Mouse (Mus musculus): ENCODE measurements around the gene Rps26. TPM values are rescaled to one million over a fixed set of nuclear protein-coding genes. Genes with fewer than 3 reads are reported as not detected.

Gene Rps26
- 100 to 1,000 TPM; 246 to 289 TPM for total RNA-seq (2021)

DNA sequence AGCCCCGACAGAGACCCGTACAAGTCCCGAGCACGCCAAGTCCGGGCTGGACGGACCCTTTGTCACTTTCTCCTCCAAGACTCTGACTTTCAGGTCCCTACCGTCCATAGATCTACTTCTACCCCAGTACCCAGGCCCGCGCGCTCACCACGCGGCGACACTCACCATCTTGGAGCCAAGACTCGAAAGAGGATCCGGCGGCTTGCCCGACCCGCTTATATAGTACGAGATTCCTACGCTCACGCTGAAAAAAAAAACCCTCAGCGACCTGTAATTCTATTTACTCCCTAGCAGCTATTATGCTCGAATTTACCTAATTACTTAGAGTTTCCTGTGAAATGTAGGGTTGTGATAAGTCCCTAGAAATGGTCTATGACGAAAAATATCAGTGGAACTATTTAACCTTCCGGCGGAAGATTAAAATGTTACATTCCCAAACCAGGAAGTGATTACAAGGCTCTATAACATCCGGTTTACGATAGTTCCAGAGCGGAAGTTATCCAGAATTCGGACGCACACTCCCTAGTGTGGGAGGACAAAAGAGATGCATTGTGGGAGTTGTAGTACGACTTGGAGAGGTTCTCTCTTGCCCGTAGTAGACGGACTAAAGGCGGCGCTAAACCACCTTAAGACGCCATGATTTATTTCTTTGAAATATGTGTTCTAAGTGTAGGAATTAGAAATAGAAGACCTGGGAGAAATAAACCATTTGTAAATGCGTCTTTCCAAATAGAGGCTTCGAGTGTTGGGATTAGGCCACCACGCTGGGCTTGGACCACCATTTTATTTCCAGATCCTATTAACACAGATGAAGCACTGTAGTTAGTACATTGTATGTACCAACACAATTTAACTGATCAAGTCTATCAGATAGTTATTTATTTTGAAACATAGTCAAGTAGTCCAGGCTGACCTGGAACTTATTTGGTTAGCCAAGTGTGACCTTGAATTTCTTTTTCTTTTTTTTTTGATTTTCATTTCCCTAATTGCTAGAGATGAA lies at the start of gene Rps26:
TSS of gene Rps26 (minus strand) at position 437 of the 1,000 bp plus-strand sequence.
- intact Hi-C loops (cut with DNase I), result loop anchor here (1.0 to 10.0 kb wide), 6 partner anchors 48 to 268 kb away; partner anchors contain the start of genes Gdf11, Pym1 and Suox

DNA sequence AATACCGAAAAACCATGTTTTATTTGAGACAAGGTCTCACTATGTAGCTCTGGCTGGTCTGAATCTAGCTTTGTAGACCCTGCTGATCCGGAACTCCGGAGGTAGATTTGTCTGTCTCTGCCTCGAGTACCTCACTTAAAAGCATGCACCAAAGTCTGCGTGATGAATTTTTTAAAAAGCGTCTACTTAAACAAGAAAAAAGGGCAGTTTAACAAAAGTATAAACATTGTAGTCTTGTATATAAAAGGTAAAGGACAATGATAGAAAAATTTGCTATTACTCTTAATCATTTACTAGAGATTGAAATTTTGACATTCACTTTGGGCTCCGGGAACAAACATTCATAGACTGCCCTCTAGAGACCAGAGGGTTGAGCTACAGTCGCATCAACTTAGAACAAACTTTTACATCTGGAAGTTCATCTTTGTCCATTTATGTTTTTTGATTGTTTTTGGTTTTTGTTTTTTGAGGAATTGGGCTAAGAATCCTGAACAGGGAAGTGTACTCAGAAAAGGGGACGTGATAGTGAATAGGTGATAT lies 48.0 kb upstream of the Rps26 start:
- no peak for DNase-seq
- intact Hi-C loops (cut with DNase I), result loop anchor here (1.0 to 5.0 kb wide), 3 partner anchors 48 to 122 kb away; partner anchors contain the start of genes Pa2g4 and Rps26

More for the DNA sequence above, at the start of gene Rps26:
- peak; percentile 85 to 88 for DNase-seq

DNA sequence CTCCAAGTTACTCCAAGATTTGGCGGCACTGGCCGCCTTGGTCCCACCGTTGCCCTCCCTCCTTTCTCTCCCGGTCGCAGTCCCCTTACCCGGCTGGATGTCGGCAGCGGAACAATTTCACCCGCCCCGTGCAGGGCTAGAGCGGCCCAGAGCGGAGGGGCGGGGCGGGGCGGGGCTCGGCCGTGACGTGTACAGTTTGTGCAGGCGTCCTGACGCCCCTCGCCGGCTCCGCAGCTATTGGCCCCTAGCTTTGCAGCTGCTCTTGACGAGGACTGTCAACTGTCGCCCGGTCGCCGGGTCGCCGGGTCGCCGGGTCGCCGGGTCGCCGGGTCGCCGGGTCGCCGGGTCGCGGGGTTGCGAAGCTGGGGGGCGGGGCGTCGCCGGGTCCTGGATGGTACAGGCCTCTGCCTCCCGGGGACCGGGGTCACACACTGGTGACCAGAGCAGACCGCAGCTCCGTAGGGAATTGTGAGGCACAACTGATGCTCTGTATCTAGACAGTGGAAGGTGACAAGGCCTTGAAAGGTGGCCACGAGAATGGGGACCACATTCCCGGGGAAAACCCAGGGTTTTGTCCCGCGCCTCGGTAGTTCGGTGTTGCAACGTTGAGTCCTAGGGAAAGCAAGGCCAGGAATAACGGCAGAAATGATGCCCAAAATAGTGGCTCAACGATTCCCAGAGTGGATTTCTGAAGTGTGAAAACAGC lies 47.4 kb upstream of the Rps26 start, which contains the start of gene Suox:
TSS of gene Suox (minus strand) at position 311 of the 706 bp plus-strand sequence.
- peak; percentile 81 to 87 for DNase-seq
- intact Hi-C loops (cut with DNase I), result loop anchor here (1.0 to 5.0 kb wide), 3 partner anchors 48 to 122 kb away; partner anchors contain the start of genes Pa2g4 and Rps26

GRCm38 (mm10) chr10:128671148-128671547 lies 44.6 kb upstream of the Rps26 start:
- no peak for DNase-seq
- intact Hi-C loops (cut with DNase I), result loop anchor here (5.0 kb wide), 2 partner anchors 104 to 119 kb away; partner anchors contain the start of gene Pa2g4

DNA sequence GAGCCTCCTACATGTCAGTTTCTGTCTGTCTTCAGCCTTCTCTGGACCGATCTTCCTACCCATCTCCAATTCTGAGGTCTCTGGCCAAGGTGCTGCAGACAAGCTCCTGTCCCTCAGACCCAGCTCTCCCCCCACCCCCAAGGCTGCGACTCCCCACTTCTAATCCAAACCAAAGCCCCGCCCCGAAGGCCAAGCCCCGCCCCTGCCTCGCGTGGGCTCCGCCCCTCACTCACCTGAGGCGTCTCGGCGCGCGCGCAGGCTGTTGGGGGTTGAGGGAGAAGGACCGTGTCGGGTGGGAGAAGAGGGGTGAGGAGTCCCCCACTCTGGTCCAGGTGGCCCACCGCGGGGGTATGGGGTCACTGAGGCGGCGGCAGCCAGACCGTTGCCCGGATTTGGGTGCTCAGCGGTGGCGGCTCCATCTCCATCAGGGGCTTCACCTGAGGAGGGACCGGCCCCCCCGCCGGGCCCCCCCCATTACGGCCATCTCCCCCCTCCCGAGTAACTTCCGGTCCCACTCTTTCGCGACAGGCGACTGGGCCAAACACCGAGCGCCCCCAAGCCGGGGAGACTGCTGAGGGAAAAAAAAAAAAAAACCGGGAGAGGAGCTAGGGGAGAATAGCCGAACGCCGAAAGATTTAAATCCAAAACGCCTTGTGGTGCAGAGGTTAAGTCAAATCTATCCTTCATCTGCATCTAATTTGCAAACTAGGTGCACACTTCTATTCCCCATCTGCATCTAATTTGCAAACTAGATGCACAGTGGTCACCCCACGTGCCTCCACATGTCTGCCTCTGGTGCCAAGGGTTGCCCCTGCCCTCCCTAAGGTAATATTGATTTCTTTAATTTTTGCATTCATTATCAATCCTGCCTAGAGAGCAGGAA lies 42.5 kb upstream of the Rps26 start:
- intact Hi-C loops (cut with DNase I), result no loop called here
- DNase-seq, result peak in 1 of 2 experiments; percentile 34

DNA sequence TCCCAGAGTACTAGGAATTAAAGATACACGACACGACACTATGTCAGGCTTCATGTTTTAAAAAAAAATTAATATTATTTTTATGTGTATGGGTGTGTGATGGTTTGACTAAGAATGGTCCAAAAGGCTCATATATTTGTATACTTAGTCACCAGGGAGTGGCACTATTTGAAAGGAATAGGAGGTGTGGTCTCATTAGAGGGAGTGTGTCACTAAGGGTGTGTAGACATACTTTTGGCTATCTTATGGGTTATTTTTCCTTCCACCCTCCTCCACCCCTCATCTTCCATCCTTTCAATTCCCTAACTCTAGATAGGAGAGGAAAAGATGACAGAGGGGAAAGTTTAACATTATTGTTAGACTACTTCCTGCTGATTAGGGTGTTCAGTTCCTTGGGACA lies 39.3 kb upstream of the Rps26 start:
- no peak for DNase-seq
- intact Hi-C loops (cut with DNase I), result no loop called here

DNA sequence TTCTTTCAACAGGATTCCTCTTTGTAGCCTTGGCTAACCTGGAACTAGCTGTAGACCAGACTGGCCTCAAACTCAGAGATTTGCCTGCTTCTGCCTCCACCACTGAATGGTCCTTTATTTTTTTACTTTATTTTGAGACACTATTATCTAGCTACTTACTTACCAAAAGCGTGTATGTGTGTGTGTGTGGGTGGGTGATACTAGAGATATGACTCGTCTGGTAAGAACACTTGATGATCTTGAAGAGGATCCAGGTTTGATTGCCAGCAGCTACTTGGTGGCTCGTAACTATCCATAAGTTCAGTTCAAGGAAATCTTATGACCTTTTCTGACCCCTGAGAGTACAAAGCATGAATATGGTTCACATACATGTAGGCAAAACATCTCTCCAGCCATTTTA lies 38.8 kb upstream of the Rps26 start:
- intact Hi-C loops (cut with DNase I), result no loop called here
- DNase-seq, result no peak

DNA sequence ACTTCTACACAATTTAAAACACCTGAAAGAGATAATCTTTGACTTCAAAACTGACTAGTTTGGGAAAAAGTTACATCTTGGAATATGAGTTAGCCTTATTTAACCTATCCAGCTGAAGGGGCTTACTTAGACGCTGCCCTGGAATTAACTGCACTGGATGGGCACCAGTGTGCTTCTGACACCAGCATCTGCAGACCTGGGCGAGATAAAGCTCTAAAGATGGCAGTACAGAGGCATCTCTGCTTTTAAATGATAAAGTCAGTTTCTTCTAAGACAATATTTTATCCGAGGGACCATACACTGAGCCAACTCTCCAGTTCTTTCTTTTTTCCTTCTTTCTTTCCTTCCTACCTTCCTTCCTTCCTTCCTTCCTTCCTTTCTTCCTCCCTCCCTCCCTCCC lies 38.3 kb upstream of the Rps26 start:
- DNase-seq, result no peak
- intact Hi-C loops (cut with DNase I), result no loop called here

GRCm38 (mm10) chr10:128663441-128664220 lies 37.1 kb upstream of the Rps26 start:
- no peak for DNase-seq
- intact Hi-C loops (cut with DNase I), result no loop called here

GRCm38 (mm10) chr10:128662465-128662864 lies 35.9 kb upstream of the Rps26 start:
- intact Hi-C loops (cut with DNase I), result no loop called here
- DNase-seq, result no peak

DNA sequence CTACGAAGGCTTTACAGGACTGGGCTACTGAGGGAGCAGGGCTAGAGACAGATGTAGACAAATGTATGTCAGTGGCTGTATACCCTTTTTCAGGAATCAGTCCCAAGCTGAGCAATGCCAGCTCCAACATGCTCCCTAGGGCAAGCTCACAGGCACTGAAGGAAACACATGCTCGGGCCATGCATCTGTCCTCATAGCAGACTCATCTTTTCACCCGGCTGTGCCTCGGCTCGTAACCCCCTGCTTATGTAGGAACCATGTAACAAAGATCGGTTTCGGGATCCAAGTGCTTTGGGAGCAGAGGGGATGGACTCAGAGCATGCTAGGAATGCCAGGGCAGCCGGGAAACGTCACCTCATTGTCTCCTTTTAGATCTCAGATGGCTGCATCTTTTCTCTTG lies 32.9 kb upstream of the Rps26 start:
- no peak for DNase-seq
- intact Hi-C loops (cut with DNase I), result no loop called here

DNA sequence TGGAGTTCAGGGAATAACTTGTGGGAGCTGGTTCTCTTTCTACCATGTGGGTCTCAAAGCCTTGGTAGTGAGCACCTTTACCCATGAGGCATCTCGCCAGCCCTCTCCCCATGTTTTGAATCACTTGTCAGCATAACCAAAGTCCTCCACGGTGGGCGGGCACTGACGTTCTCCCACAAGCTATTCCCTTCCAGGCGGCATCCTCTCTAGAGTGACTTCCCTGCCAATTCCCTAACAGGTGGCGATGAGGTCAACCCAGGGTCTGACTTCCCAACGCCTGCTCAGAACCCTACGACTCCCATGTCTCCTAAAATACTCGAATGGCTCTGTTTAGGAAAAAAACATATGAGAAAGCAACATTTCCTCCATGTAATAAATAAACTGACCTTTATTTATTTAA lies 31.3 kb upstream of the Rps26 start:
- no peak for DNase-seq
- intact Hi-C loops (cut with DNase I), result no loop called here

- intact Hi-C loops (cut with DNase I), result no loop called here
- no peak for DNase-seq
Observed at GRCm38 (mm10) chr10:128656731-128657130, 30.2 kb upstream of the Rps26 start.

- no peak for DNase-seq
- intact Hi-C loops (cut with DNase I), result no loop called here
Observed at GRCm38 (mm10) chr10:128655254-128655653, 28.7 kb upstream of the Rps26 start.

GRCm38 (mm10) chr10:128653866-128654265 lies 27.3 kb upstream of the Rps26 start:
- no peak for DNase-seq
- intact Hi-C loops (cut with DNase I), result no loop called here

DNA sequence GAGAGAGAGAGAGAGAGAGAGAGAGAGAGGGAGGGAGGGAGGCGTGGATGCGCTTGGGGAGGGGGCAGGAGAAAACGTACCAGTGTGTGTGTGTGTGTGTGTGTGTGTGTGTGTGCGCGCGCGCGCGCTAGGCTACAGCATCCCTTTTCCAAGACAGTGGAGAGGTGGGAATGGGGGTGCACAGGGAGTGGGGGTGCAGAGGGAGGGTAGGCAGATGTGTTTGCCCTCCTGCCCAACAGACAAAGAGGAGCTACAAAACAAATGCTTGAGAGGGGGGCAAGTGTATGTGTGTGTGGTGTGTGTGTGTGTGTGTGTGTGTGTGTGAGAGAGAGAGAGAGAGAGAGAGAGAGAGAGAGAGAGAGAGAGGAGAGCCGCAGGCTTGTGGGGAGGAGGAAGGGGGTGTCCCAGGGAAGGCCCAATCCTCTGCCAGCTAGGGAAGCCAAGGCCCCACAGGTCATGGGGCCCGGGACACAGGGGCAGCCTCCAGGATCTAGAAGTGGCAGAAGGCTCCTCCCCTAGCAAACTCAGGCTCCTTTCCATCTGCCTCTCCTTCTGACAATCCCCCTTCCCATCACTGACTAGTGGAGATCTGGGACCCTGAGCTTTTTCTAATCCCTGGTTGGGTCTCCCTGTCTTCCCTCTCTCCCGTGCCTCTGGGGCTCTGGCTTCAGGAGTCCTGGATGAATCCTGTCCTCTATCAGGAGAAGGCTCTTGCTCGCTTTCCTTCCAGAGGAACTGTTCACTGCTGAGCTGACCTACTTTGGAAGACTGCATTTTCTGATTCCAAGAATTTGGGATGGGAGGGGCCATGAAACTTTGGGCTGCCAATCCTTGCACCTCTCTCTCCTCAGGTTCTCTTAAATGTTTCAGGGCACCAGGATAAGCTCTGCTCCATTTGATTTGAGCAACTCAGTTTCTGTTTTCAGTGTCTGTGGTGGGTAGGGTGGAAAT lies 19.9 kb upstream of the Rps26 start:
- intact Hi-C loops (cut with DNase I), result no loop called here
- DNase-seq, result peak; percentile 15 to 38

DNA sequence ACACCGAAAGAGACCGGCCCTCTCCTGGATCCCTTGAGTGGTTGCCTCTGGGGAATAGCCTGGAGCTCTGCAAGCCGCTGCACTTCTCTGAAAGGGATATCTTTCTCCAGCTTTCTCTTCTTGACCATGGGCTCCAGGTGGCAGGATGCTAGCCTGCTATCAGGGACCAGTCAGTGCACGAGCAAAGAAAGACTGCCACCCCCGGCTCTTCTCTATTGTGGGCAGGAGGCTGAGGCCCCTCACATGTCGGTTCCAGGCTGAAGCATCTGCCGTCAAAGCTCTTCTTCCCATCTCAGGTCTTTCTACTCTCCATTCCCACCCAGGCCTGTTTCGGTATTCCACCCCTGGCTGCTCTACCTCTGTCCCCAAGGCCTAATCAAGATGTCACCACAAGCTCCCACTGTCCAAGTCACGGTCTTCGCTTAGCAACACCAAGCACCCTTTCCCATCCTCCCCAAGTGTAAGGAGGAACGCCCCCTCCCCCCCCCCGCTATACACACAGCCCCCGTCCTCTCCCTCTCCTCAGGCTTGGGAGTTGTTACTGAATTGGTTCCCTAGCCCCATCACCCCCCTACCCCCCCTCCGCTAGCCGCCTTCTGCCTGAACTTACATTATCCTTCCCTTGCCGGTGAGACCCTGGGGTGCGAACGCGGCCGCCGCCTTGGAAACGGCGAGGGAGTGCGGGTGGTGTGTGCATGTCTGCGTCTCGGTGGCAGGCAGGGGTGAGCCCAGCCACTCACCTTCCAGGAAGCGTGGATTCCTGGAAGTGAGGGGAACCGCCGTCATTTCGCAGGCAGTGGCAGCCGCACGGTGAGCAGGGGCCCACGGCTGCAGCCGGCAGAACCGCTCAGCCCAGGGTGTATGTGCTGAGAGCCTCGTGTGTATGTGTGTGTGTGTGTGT lies 18.8 kb upstream of the Rps26 start, which contains the start of gene Ikzf4:
TSS of gene Ikzf4 (minus strand) at position 881 of the 901 bp plus-strand sequence.
- DNase-seq, result peak; percentile 42 to 49
- intact Hi-C loops (cut with DNase I), result no loop called here
